ENCODE assay signal across 8 mouse cellular contexts in the genomic region with DNA sequence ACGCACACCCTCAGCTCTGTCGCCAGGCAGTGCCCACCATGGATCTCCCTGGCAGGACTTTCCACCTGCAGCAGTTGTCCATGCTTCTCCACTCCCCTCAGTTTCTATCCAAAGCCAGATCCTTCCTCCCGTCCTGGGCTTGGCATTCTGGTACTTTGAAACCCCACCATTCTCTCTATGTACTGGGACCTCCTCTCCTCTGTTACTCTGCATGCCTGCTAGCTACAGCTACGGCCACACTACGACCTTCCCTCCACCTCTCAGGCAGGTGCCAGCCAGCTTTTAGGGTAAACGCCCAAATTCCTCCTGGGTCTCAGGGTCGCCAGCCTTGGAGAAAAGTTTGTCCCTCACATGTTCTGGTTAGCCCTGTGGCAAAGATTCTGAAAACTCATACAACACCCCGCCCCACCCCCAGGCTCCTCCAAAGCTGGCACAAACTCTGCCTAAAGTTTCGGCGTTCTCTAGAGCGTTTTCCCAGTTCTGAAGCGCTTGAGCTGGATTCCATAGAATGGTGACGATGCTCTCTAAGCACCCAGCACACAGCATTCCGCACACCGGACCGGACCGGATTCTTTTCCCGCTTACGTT. TPM values are rescaled to one million over a fixed set of nuclear protein-coding genes. Genes with fewer than 3 reads are reported as not detected.
DNase-seq lines count a peak whose midpoint lies in the region; ATAC-seq lines count a peak whose summit lies in the region.
"Had no signal": no experiment of that assay in that cellular context is flagged by ENCODE, and none has a peak within 500 bp of the region (broad histone marks: within the 10 kb centered on the region; RNA-seq: fewer than 3 reads in every experiment).

No protein-coding gene starts in this region.

- ATAC-seq in kidney, embryonic 14.5 days (ENCODE audit: low FRiP score, low TSS enrichment), result no peak; the same call in 1 of the 2 replicates
- ATAC-seq in embryonic facial prominence, embryonic 15.5 days (ENCODE audit: insufficient number of reproducible peaks, low FRiP score, low TSS enrichment, low read depth), result no peak
- ATAC-seq in stomach, embryonic 14.5 days (ENCODE audit: insufficient number of reproducible peaks, insufficient read depth, low FRiP score, low read depth), result no peak

- DNase-seq in kidney, postnatal 14 days, result no peak
- DNase-seq in limb, embryonic 10.5 days (ENCODE audit: low spot score), result peak; percentile 37
- no peak for DNase-seq in thymus, postnatal 36 days
- DNase-seq in retina, embryonic 14.5 days (ENCODE audit: low spot score), result no peak

- peak overlapping the region; percentile 45; the same call in 1 of the 2 replicates for H3K4me2 ChIP-seq in kidney, embryonic 14.5 days (replicated peaks; ENCODE audit: low read depth, low read length)
- peak overlapping the region; percentile 48 for H3K4me2 ChIP-seq in embryonic facial prominence, embryonic 15.5 days (replicated peaks)
- H3K4me2 ChIP-seq in stomach, embryonic 14.5 days (replicated peaks; ENCODE audit: low read depth, low read length), result no peak overlapping the region

- no peaks in the 10 kb centered on the region for H3K36me3 ChIP-seq in kidney, embryonic 14.5 days (ENCODE audit: control insufficient read depth, insufficient read depth, low read length)
- H3K36me3 ChIP-seq in embryonic facial prominence, embryonic 15.5 days, result no peaks in the 10 kb centered on the region
- H3K36me3 ChIP-seq in limb, embryonic 10.5 days, result no peaks in the 10 kb centered on the region
- H3K36me3 ChIP-seq in stomach, embryonic 14.5 days (ENCODE audit: control insufficient read depth, insufficient read depth, low read length), result no peaks in the 10 kb centered on the region

- H3K4me1 ChIP-seq in kidney, embryonic 14.5 days (ENCODE audit: control insufficient read depth, insufficient read depth, low read length), result peaks cover 5% of the 10 kb centered on the region; the same call in 1 of the 2 replicates
- peaks cover 12% of the 10 kb centered on the region; the same call in 1 of the 2 replicates for H3K4me1 ChIP-seq in embryonic facial prominence, embryonic 15.5 days
- H3K4me1 ChIP-seq in limb, embryonic 10.5 days, result peaks cover 13% of the 10 kb centered on the region
- H3K4me1 ChIP-seq in stomach, embryonic 14.5 days (ENCODE audit: control insufficient read depth, insufficient read depth, low read length), result no peaks in the 10 kb centered on the region

- H3K4me3 ChIP-seq in kidney, embryonic 14.5 days (ENCODE audit: low read length), result peak overlapping the region; percentile 30; the same call in 1 of the 2 replicates
- H3K4me3 ChIP-seq in embryonic facial prominence, embryonic 15.5 days (replicated peaks), result peak overlapping the region; percentile 33
- peak overlapping the region; percentile 46; the same call in 1 of the 2 replicates for H3K4me3 ChIP-seq in limb, embryonic 10.5 days
- H3K4me3 ChIP-seq in stomach, embryonic 14.5 days (ENCODE audit: low read depth, low read length), result 0 out of 2 replicates have a peak overlapping the region, but pooled peaks have one; percentile 22

- peaks cover 46% of the 10 kb centered on the region for H3K27me3 ChIP-seq in kidney, embryonic 14.5 days (ENCODE audit: control insufficient read depth, insufficient read depth, low read length)
- peaks cover 54% of the 10 kb centered on the region for H3K27me3 ChIP-seq in embryonic facial prominence, embryonic 15.5 days
- H3K27me3 ChIP-seq in limb, embryonic 10.5 days (ENCODE audit: low read depth, poor library complexity, severe bottlenecking), result peaks cover 80% of the 10 kb centered on the region
- peaks cover 27% of the 10 kb centered on the region for H3K27me3 ChIP-seq in stomach, embryonic 14.5 days (ENCODE audit: control insufficient read depth, insufficient read depth, low read length)

- no peaks in the 10 kb centered on the region for H3K9me3 ChIP-seq in kidney, embryonic 14.5 days (ENCODE audit: control insufficient read depth, low read length)
- H3K9me3 ChIP-seq in embryonic facial prominence, embryonic 15.5 days (replicated peaks), result no peaks in the 10 kb centered on the region
- no peaks in the 10 kb centered on the region for H3K9me3 ChIP-seq in limb, embryonic 10.5 days (replicated peaks)
- H3K9me3 ChIP-seq in stomach, embryonic 14.5 days (ENCODE audit: control insufficient read depth, low read depth, low read length), result no peaks in the 10 kb centered on the region

- no peak overlapping the region for H3K27ac ChIP-seq in kidney, embryonic 14.5 days (ENCODE audit: low read depth, low read length)
- no peak overlapping the region for H3K27ac ChIP-seq in embryonic facial prominence, embryonic 15.5 days (replicated peaks)
- no peak overlapping the region for H3K27ac ChIP-seq in limb, embryonic 10.5 days
- no peak overlapping the region for H3K27ac ChIP-seq in stomach, embryonic 14.5 days (ENCODE audit: low read length)

- no peak overlapping the region for H3K9ac ChIP-seq in kidney, embryonic 14.5 days (ENCODE audit: low read depth, low read length)
- H3K9ac ChIP-seq in embryonic facial prominence, embryonic 15.5 days, result no peak overlapping the region
- H3K9ac ChIP-seq in stomach, embryonic 14.5 days (replicated peaks; ENCODE audit: low read depth, low read length), result no peak overlapping the region

- WGBS in kidney, embryonic 14.5 days, result 2% methylated on average over 19 of the region's 19 CpGs
- 3% methylated on average over 19 of the region's 19 CpGs for WGBS in embryonic facial prominence, embryonic 15.5 days
- 5% methylated on average over 19 of the region's 19 CpGs for WGBS in limb, embryonic 10.5 days
- 3% methylated on average over 19 of the region's 19 CpGs for whole genome bisulfite sequencing in stomach, embryonic 14.5 days

RNA-seq across cellular contexts. Expression of gene Srd5a2, which starts 0.6 kb away (rescaled TPM):
- not detected in 2 replicates for polyA plus RNA-seq in kidney, embryonic 14.5 days (2014; fragmentation: Nextera tagmentation; extraction: Ambion mirVana)
- polyA plus RNA-seq in embryonic facial prominence, embryonic 15.5 days (2015; fragmentation: Nextera tagmentation; extraction: Ambion mirVana), result not detected in 2 replicates
- polyA plus RNA-seq in limb, embryonic 10.5 days (2016; fragmentation: Nextera tagmentation; extraction: Ambion mirVana), result 0.11 TPM in 1 of 2 replicates, not detected in the other
- not detected in 2 replicates for polyA plus RNA-seq in stomach, embryonic 14.5 days (2014; fragmentation: Nextera tagmentation; extraction: Ambion mirVana)
- polyA plus RNA-seq: small intestine, adult 2 months had no signal
